Mouse (Mus musculus): ENCODE data around the gene Olfr1040.
"Not testable (repeated sequence)": the region's sequence is repeated elsewhere in the genome, so short reads cannot be mapped to it uniquely, and the experiment has no call there.

Olfr1040 gene

DNA sequence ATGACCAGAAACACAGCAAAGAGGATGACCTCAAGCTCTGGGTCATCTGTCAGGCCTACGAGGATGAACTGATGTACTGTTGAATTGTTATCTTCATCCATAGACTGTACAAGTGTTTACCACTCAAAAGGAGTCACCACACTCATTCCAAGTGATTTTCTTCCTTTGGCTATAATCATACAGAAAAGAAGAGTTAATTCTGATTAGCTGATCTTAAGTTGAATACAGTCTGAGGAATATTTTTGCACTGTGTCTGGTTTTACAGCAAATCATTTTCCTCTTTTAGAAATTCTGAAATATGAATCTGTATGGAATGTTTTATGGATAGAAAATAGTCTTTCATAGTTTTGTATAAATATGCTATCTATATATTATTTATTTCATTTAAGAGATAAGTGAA, at the start of gene Olfr1040:
Olfr1040 (minus strand) TSS at position 101 of the 400 bp plus-strand sequence.
- no peak for DNase-seq

DNA sequence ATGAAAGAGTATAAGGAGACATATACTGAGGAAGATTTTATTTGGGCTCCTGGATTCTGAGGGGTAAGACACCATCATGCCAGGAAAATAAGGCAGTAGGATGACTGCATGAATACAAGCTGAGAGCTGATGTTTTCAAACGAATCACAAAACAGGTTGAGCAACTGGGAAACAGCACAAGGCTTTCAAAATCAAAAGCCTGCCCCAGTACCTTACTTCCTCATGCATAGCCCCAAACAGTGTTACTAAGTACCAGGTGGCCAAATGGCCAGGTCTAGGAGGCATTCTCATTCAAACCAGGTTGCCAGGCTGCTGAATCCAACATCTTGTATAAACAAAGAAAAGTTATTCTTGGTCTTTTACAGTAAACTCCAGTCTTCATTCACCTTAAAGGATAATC, 49.3 kb upstream of the Olfr1040 start:
- no peak for DNase-seq

- no peak for DNase-seq
Observed at GRCm38 (mm10) chr2:86185583-86185982, 39.1 kb upstream of the Olfr1040 start, which contains the start of gene Olfr52. TSS of gene Olfr52 (minus strand) at chr2:86185683.

- DNase-seq = no peak
Observed at GRCm38 (mm10) chr2:86179950-86180349, 33.4 kb upstream of the Olfr1040 start.

GRCm38 (mm10) chr2:86177720-86178119, 31.2 kb upstream of the Olfr1040 start, which contains the start of gene Olfr1044:
TSS of gene Olfr1044 (minus strand) at chr2:86177820.
- DNase-seq = no peak

DNA sequence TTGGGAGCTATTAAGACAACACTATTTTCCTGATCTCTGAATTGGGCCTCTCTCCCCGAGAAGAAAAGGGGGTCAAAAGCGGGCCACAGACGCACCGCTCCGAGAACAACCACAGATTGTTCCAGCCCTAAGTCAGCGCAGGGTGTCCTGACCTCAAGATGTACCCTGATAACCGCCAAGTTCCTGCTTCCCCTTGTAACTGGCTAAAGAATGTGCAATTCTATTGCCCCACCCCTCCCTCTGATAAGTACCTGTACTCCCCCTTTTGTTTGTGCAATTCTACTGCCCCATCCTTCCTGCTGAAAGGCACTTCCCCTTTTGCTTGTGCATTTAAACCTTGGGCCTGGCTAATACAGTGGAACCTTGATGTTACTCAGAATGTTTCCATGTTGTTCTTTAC, 28.9 kb upstream of the Olfr1040 start:
- not testable (repeated sequence) for DNase-seq

GRCm38 (mm10) chr2:86167422-86167821, 20.9 kb upstream of the Olfr1040 start, which contains the start of gene Olfr1043:
TSS of gene Olfr1043 (minus strand) at chr2:86167522.
- DNase-seq = no peak

DNA sequence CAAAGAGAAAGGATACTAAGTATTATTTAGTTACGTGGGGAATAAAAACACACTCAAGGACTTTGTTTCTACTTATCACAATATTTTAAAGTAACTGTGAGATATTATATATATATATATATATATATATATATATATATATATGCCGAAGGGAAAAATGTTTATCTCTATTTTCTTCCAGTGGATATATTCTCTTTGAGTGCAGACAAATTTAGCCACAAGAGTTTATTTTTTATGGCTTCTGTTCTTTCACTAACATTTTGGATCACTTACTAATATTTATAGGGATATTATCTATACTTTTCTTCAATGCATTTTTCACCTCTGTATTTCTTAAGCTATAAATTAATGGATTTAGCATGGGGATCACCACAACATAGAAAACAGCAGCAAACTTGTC, 15.2 kb upstream of the Olfr1040 start, which contains the start of gene Olfr1042:
Olfr1042 (minus strand) TSS at position 101 of the 400 bp plus-strand sequence.
- no peak for DNase-seq

DNA sequence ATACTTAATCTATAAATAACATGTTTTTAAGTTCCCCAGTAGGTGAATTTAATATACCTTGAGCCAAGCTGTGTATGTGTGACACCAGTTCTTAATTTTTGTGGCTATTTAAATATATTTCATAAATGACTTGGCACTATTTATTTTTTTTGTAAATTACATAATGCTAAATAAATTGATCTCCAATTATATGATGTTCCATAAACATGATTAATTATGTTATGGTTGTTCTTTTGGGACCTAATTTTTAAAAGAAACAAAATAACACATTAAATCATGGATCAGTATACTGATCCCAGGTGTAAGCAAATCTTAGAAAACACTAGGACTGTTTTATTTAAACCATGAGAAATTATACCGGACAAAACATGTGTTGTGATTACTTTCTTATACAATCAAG, 10.7 kb downstream of the Olfr1040 start, which contains the start of gene Olfr1039:
Olfr1039 (minus strand) TSS at position 101 of the 400 bp plus-strand sequence.
- no peak for DNase-seq
